Mouse (Mus musculus) G1E (cell line): ENCODE measurements around the gene Gm42517. TPM values are rescaled to one million over a fixed set of nuclear protein-coding genes. Genes with fewer than 3 reads are reported as not detected.
A peak's percentile ranks its signal among the peaks of the same experiment; 100 is the strongest.

Experiments
- ATAC-seq: 2 replicates; pipeline ENCODE4 v1.8.0; 2016; ENCODE audit warnings: mild to moderate bottlenecking; ENCODE audit not compliant: insufficient number of reproducible peaks, poor library complexity, low FRiP score, severe bottlenecking; ENCODE audit errors: extremely low read depth
- DNase-seq: peaks from one replicate; pipeline ENCODE4 v3.0.0; 2012; ENCODE audit warnings: low spot score
- H3K27me3 ChIP-seq: 2 replicates; pipeline ENCODE4 v1.6.1; 2012; ENCODE audit warnings: mild to moderate bottlenecking, low read length, inconsistent platforms; ENCODE audit not compliant: insufficient read depth
- H3K36me3 ChIP-seq: replicated peaks from 2 replicates; pipeline ENCODE3; 2012; ENCODE audit warnings: mild to moderate bottlenecking, inconsistent platforms
- H3K4me1 ChIP-seq: 2 replicates; pipeline ENCODE4 v1.6.1; 2012; ENCODE audit warnings: low read depth, low read length, inconsistent platforms, mixed read lengths; ENCODE audit not compliant: insufficient read depth
- H3K4me3 ChIP-seq: 2 replicates; pipeline ENCODE4 v1.5.1; 2012; ENCODE audit warnings: low read depth, mild to moderate bottlenecking, inconsistent platforms, low read length, moderate library complexity, mixed read lengths
- H3K9me3 ChIP-seq: replicated peaks from 2 replicates; pipeline ENCODE4 v1.6.1; 2012; ENCODE audit warnings: inconsistent platforms
- CTCF ChIP-seq: IDR thresholded peaks from 2 replicates; pipeline ENCODE4 v1.5.1; 2012; ENCODE audit warnings: low read depth, low read length, inconsistent platforms, mixed read lengths
- GATA1 ChIP-seq: IDR thresholded peaks from 2 replicates; pipeline ENCODE4 v1.6.1; 2012; ENCODE audit warnings: borderline replicate concordance, low read length, inconsistent platforms, mixed read lengths
- GATA2 ChIP-seq: IDR thresholded peaks from 2 replicates; pipeline ENCODE4 v1.6.1; 2012; ENCODE audit warnings: low read depth, low read length, inconsistent platforms, borderline replicate concordance
- POLR2AphosphoS5 ChIP-seq: IDR thresholded peaks from 2 replicates; pipeline ENCODE4 v1.6.1; 2012; ENCODE audit warnings: low read depth, low read length, inconsistent platforms; ENCODE audit not compliant: insufficient replicate concordance
- TAL1 ChIP-seq: conservative IDR thresholded peaks from 2 replicates; pipeline ENCODE4 v1.6.1; 2012; ENCODE audit warnings: low read depth, low read length, inconsistent platforms, mixed read lengths
- polyA plus RNA-seq: library from polyadenylated mRNA; stranded (reverse); fragments of >175 nt; gene quantifications from 2 replicates; pipeline ENCODE4 v1.2.3, GENCODE M21; 2012
- total RNA-seq, 2 experiments: library from RNA; stranded (forward) in 1 of 2; stranded (reverse) in 1 of 2; fragments of 200-1000 nt in 1 of 2; fragments of >200 nt in 1 of 2; fragmentation: Nextera tagmentation in 1 of 2; gene quantifications; 2 replicates each; pipeline ENCODE4 v1.2.3; 2014 to 2017

The Gm42517 gene
- total RNA-seq (2014; fragmentation: Nextera tagmentation) (not detected in 2 replicates), total RNA-seq (2017) (not detected in 2 replicates), polyA plus RNA-seq (not detected in 2 replicates)

GRCm38 (mm10) chr5:108367871-108368332 lies at the start of gene Gm42517:
TSS of gene Gm42517 (minus strand) at chr5:108367922.
- ATAC-seq (no peak), DNase-seq (no peak)
- Histone ChIP-seq H3K9me3 (peaks cover 25% of the 10 kb centered on the region), H3K36me3 (no peaks in the 10 kb centered on the region), H3K4me3 (no peak within 1 kb of the TSS; the same call in 1 of the 2 replicates), H3K4me1 (peaks cover 7% of the 10 kb centered on the region), H3K27me3 (peaks cover 50% of the 10 kb centered on the region)
- no peak for TF ChIP-seq GATA2
- TF ChIP-seq POLR2AphosphoS5, result no peak
- no peak for TF ChIP-seq TAL1
- no peak for TF ChIP-seq GATA1

GRCm38 (mm10) chr5:108414711-108415110 lies 47.0 kb upstream of the Gm42517 start:
- Histone ChIP-seq H3K4me1 (peaks cover 2% of the 10 kb centered on the region; the same call in 1 of the 2 replicates), H3K4me3 (no peak overlapping the region), H3K36me3 (no peaks in the 10 kb centered on the region), H3K9me3 (no peaks in the 10 kb centered on the region), H3K27me3 (peaks cover 10% of the 10 kb centered on the region; the same call in 1 of the 2 replicates)
- TF ChIP-seq GATA1 (no peak), TAL1 (no peak), GATA2 (no peak), CTCF (no peak), POLR2AphosphoS5 (no peak)
- DNase-seq (no peak), ATAC-seq (no peak)

- no peaks in the 10 kb centered on the region for H3K9me3 ChIP-seq
- H3K36me3 ChIP-seq, result no peaks in the 10 kb centered on the region
- no peak overlapping the region for H3K4me3 ChIP-seq
- DNase-seq, result no peak
- no peak for TF ChIP-seq POLR2AphosphoS5
- TF ChIP-seq GATA1, result no peak
- TF ChIP-seq TAL1, result no peak
- no peak for TF ChIP-seq CTCF
- no peak for TF ChIP-seq GATA2
- ATAC-seq, result no peak
- H3K4me1 ChIP-seq, result peaks cover 3% of the 10 kb centered on the region
- peaks cover 13% of the 10 kb centered on the region; the same call in 1 of the 2 replicates for H3K27me3 ChIP-seq
These were observed 39.3 kb upstream of the Gm42517 start for GRCm38 (mm10) chr5:108406977-108407376.

- H3K27me3 ChIP-seq, result peaks cover 13% of the 10 kb centered on the region; the same call in 1 of the 2 replicates
- ATAC-seq, result peak; percentile 28; the same call in 1 of the 2 replicates
- peaks cover 3% of the 10 kb centered on the region for H3K4me1 ChIP-seq
- no peak for DNase-seq
- no peak overlapping the region for H3K4me3 ChIP-seq
- TF ChIP-seq GATA2 (no peak), TAL1 (no peak), CTCF (no peak), GATA1 (no peak), POLR2AphosphoS5 (no peak)
- no peaks in the 10 kb centered on the region for H3K9me3 ChIP-seq
- H3K36me3 ChIP-seq, result no peaks in the 10 kb centered on the region
These were observed 37.7 kb upstream of the Gm42517 start for GRCm38 (mm10) chr5:108405460-108405859.

GRCm38 (mm10) chr5:108403453-108403852 lies 35.7 kb upstream of the Gm42517 start:
- H3K27me3 ChIP-seq, result peaks cover 13% of the 10 kb centered on the region; the same call in 1 of the 2 replicates
- DNase-seq (no peak), ATAC-seq (no peak)
- H3K36me3 ChIP-seq, result no peaks in the 10 kb centered on the region
- H3K4me3 ChIP-seq, result no peak overlapping the region
- no peaks in the 10 kb centered on the region for H3K9me3 ChIP-seq
- TF ChIP-seq POLR2AphosphoS5 (no peak), GATA1 (no peak), CTCF (no peak)
- peaks cover 5% of the 10 kb centered on the region for H3K4me1 ChIP-seq

- TF ChIP-seq GATA2, result no peak
- TF ChIP-seq CTCF, result no peak
- TF ChIP-seq TAL1, result no peak
- TF ChIP-seq GATA1, result no peak
- no peak for TF ChIP-seq POLR2AphosphoS5
- H3K36me3 ChIP-seq, result no peaks in the 10 kb centered on the region
- H3K27me3 ChIP-seq, result peaks cover 43% of the 10 kb centered on the region
- no peaks in the 10 kb centered on the region for H3K4me1 ChIP-seq
- DNase-seq (no peak), ATAC-seq (no peak)
- H3K9me3 ChIP-seq, result no peaks in the 10 kb centered on the region
- no peak overlapping the region for H3K4me3 ChIP-seq
These were observed 22.0 kb upstream of the Gm42517 start for GRCm38 (mm10) chr5:108389744-108390143.
